Mouse (Mus musculus): ENCODE data around the gene Eif3g. TPM values are rescaled to one million over a fixed set of nuclear protein-coding genes. Genes with fewer than 3 reads are reported as not detected.

Eif3g gene
- polyA plus RNA-seq, 1 experiment from 2014 or later, result 305 TPM

DNA sequence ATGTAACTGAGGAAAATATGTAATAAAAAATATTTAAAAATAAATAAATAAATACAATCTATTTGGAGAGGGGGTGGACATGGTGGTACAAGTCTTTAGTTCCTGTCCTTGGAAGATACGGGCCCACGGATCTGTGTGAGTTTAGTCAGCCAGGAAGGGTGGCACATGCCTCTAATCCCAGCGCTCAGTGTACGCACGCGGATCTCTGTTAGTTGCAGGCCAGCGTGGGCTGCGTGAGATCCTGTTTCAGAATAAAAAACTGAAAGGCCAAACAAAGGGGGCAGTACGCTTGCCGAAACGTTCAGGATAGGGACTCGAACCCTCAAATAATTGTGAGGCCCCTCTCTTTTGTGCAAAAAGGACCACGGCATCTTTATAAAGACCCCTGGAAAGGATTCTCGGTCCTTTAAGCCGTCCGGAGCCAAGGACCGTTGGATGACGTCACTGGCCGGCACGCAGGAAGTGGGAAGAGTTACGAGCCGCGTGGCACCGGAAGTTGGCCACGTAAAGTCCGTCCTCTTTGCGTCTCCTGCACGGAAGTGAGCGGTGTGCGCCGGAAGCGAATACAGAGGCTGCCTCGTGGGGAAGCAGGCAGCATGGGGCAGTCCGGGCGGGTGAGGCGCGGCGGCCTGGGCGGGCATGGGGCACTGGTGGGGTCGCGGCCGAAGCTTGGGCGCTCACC, 10.6 kb downstream of the Eif3g start, which contains the start of gene Ppan:
Ppan (plus strand) TSS at position 472 of the 682 bp plus-strand sequence.
- Histone ChIP-seq H3K9ac (peak within 1 kb of the TSS; percentile 79), H3K4me3 (replicated peaks) (peak within 1 kb of the TSS; percentile 98), H3K27me3 (no peaks in the 10 kb centered on the region), H3K4me2 (replicated peaks) (peak within 1 kb of the TSS; percentile 76), H3K4me1 (peaks cover 12% of the 10 kb centered on the region), H3K36me3 (peaks cover 36% of the 10 kb centered on the region), H3K27ac (replicated peaks) (peak within 1 kb of the TSS; percentile 95), H3K9me3 (replicated peaks) (no peaks in the 10 kb centered on the region)
- ATAC-seq (ENCODE audit: insufficient number of reproducible peaks, low FRiP score, low TSS enrichment, low read depth), result peak; percentile 94
- WGBS, result under 1% methylated on average over 43 of the region's 43 CpGs

DNA sequence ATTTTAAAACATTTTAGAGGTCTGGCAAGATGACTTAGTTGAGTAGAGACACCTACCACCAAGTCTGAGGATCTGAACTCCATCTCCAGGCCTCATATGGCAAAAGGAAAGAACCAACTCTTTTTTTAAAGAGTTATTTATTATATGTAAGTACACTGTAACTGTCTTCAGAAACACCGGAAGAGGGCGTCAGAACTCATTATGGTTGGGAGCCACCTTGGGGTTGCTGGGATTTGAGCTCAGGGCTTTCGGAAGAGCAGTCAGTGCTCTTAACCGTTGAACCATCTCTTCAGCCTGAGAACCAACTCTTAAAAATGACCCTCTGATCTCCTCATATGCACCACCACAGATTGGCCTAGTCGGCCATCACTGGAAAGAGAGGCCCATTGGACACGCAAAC, 11.2 kb downstream of the Eif3g start:
- Histone ChIP-seq H3K36me3 (peaks cover 30% of the 10 kb centered on the region), H3K9ac (no peak overlapping the region), H3K4me1 (peaks cover 12% of the 10 kb centered on the region), H3K4me2 (replicated peaks) (0 out of 2 replicates have a peak overlapping the region, but pooled peaks have one; percentile 76), H3K9me3 (replicated peaks) (no peaks in the 10 kb centered on the region), H3K27ac (replicated peaks) (peak overlapping the region; percentile 95; the same call in 1 of the 2 replicates), H3K27me3 (no peaks in the 10 kb centered on the region), H3K4me3 (replicated peaks) (no peak overlapping the region)
- ATAC-seq (ENCODE audit: insufficient number of reproducible peaks, low FRiP score, low TSS enrichment, low read depth), result no peak
- 88% methylated on average over 6 of the region's 6 CpGs for WGBS

DNA sequence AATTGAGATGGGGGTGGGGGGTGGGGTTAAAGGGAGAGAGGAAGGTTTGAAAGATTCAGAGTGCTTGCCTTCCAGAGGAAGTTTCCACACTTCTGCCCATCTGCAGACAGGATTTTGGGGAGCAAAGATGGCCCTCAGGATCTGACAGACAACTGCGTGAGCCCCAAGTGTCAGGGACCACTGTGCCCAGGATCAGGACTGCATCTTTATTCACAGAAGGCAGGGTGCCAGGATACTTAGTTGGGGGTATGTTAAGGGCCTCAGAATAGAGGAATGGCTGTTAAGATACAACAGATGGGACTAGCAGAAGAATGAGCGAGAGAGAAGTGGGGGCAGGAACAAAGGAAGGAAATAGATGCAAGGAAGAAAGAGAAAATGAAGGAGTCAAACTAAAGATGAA, 11.9 kb downstream of the Eif3g start:
- Histone ChIP-seq H3K4me2 (replicated peaks) (no peak overlapping the region), H3K27me3 (no peaks in the 10 kb centered on the region), H3K4me3 (replicated peaks) (no peak overlapping the region), H3K9ac (no peak overlapping the region), H3K9me3 (replicated peaks) (no peaks in the 10 kb centered on the region), H3K4me1 (peaks cover 12% of the 10 kb centered on the region), H3K27ac (replicated peaks) (no peak overlapping the region), H3K36me3 (peaks cover 24% of the 10 kb centered on the region)
- no peak for ATAC-seq (ENCODE audit: insufficient number of reproducible peaks, low FRiP score, low TSS enrichment, low read depth)
- 94% methylated on average over 2 of the region's 2 CpGs for WGBS

DNA sequence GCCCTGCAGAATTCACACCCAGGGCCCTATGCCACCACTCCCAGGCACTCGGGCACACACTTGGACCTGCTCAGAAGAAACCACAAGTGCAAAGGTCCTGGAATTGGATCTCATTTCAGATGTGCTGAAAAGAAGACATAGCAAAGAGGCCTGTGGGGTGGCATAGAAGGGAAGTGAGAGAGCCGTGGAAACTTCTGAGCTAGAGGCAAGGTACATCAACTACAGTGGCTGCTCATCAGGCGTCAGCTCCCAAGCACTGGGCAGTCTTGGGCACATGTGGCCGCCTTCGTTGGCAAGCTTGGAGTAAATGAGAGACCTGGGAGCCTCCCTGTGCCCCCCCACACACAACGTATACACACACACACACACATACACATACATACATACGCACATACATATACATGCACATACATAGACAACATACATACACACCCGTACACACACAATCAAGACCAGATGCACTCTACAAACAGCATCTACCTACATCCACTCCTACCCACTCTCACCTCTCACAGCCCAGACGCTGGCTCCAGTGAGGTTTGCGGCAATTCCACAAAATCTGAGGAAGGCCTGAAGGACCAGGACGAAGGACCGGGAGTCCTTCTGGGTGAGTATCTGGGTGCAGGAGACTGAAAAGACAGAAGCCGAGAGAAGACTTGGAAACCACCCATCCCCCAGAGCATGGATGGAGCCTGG, 19.2 kb downstream of the Eif3g start, which contains the start of gene Angptl6:
Angptl6 (minus strand) TSS at position 631 of the 696 bp plus-strand sequence.
- Histone ChIP-seq H3K4me3 (replicated peaks) (peak within 1 kb of the TSS; percentile 48), H3K27me3 (no peaks in the 10 kb centered on the region), H3K9me3 (replicated peaks) (no peaks in the 10 kb centered on the region), H3K4me1 (0 out of 2 replicates have a peak, but pooled peaks cover 4% of the 10 kb centered on the region), H3K9ac (peak within 1 kb of the TSS; percentile 64), H3K27ac (replicated peaks) (peak within 1 kb of the TSS; percentile 94), H3K36me3 (no peaks in the 10 kb centered on the region), H3K4me2 (replicated peaks) (peak within 1 kb of the TSS; percentile 69)
- ATAC-seq (ENCODE audit: insufficient number of reproducible peaks, low FRiP score, low TSS enrichment, low read depth), result no peak
- 91% methylated on average over 13 of the region's 13 CpGs for WGBS

DNA sequence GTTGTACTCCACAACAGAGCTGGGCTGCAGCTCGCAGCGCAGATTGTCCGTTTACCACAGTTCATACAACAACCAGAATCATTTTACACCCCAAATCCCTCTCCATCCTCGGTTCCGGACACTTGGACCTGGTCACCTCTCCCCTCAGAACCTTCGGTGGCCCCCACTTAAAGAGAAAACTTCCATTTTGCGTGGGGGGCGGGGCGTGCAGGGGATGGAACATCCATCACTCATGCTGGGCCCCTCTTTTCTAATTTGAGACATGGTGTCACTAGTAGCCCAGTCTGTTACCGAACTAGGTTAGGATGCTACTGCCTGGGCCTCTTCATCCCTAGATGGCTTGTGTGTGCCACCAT, 19.7 kb downstream of the Eif3g start:
- WGBS, result 21% methylated on average over 10 of the region's 10 CpGs
- H3K4me3 ChIP-seq (replicated peaks), result peak overlapping the region; percentile 48
- ATAC-seq (ENCODE audit: insufficient number of reproducible peaks, low FRiP score, low TSS enrichment, low read depth), result no peak
- no peaks in the 10 kb centered on the region for H3K36me3 ChIP-seq
- H3K4me2 ChIP-seq (replicated peaks), result peak overlapping the region; percentile 69
- H3K27ac ChIP-seq (replicated peaks), result peak overlapping the region; percentile 94
- no peaks in the 10 kb centered on the region for H3K27me3 ChIP-seq
- H3K9ac ChIP-seq, result peak overlapping the region; percentile 64
- H3K4me1 ChIP-seq, result 0 out of 2 replicates have a peak, but pooled peaks cover 4% of the 10 kb centered on the region
- H3K9me3 ChIP-seq (replicated peaks), result no peaks in the 10 kb centered on the region

DNA sequence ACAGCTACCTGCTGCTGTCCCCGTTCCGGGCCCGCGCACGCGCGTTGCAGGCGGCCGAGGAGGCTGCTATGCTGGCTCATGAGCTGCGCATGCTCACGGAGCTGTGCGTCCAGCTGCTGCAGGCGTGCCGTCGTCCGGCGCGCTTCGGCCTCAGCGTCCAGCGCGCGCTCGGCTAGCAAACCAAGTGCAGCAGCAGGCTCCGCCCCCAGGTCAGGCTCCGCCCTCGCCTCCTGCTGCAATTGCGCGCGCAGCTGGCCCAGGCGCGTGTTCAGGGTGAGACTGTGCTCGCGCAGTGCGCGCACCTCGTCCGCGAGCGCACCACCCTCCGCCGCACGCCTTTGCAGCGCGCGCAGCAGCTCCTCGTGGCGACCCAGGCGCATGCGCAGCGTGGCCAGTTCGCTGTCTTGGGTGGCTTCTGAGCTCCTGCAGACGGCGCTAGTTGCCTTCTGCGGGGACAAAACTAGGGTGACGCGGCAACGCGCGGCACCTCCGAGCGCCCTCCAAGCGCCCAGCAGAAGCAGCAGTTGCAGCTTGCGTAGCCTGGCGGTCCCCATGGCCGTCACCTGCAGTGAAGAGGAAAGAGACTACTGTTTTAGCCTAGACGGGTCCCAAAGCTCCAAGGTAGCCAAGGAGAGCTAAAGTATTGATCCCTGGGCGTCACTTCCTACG, 20.2 kb downstream of the Eif3g start:
- Histone ChIP-seq H3K27ac (replicated peaks) (peak overlapping the region; percentile 94), H3K4me1 (0 out of 2 replicates have a peak, but pooled peaks cover 4% of the 10 kb centered on the region), H3K4me2 (replicated peaks) (peak overlapping the region; percentile 69), H3K27me3 (no peaks in the 10 kb centered on the region), H3K9ac (peak overlapping the region; percentile 64), H3K36me3 (no peaks in the 10 kb centered on the region), H3K4me3 (replicated peaks) (peak overlapping the region; percentile 48), H3K9me3 (replicated peaks) (no peaks in the 10 kb centered on the region)
- WGBS, result under 1% methylated on average over 69 of the region's 69 CpGs
- peak; percentile 96 for ATAC-seq (ENCODE audit: insufficient number of reproducible peaks, low FRiP score, low TSS enrichment, low read depth)

DNA sequence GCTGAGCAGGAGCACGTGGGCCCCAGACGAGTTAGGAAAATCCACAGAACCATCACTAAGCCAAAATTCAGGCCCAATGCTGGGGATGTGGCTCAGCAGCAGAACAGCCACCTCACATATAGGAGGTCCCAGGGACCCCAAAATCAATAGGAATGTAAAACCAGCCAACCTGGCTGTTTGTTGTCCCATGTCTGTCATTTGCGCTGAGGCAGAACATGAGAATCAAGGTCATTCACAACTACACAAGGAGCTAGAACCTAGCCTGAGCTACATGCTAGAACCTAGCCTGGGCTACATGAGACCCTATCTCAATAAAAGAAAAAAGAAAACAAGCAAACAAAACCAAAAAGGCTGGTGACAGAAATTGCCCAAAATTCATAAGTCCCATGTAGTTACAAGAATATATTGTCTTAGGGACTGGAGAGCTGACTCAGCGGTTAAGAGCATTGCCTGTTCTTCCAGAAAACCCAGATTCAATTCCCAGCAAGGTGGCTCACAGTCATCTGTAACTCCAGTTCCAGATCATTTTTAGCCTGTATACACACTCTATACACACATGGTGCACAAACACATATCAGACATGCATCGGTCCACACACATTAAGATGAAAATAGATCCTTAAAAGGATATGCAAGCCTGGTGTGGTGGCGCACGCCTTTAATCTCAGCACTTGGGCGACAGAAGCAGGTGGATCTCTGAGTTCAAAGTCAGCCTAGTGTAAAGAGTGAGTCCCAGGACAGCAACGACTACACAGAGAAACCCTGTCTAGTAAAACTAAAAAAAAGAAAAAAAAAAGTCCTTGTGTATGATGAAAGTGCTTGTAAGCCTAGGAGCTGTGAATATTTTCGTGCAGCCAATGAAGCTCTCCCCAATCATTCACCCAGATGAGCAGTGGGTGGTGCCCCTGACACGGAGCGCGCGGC, 21.0 kb downstream of the Eif3g start:
- no peak for ATAC-seq (ENCODE audit: insufficient number of reproducible peaks, low FRiP score, low TSS enrichment, low read depth)
- Histone ChIP-seq H3K27me3 (no peaks in the 10 kb centered on the region), H3K4me3 (replicated peaks) (peak overlapping the region; percentile 48), H3K4me2 (replicated peaks) (peak overlapping the region; percentile 69), H3K9ac (no peak overlapping the region), H3K4me1 (0 out of 2 replicates have a peak, but pooled peaks cover 4% of the 10 kb centered on the region), H3K27ac (replicated peaks) (peak overlapping the region; percentile 52; the same call in 1 of the 2 replicates), H3K9me3 (replicated peaks) (no peaks in the 10 kb centered on the region), H3K36me3 (no peaks in the 10 kb centered on the region)
- WGBS, result 35% methylated on average over 14 of the region's 14 CpGs

DNA sequence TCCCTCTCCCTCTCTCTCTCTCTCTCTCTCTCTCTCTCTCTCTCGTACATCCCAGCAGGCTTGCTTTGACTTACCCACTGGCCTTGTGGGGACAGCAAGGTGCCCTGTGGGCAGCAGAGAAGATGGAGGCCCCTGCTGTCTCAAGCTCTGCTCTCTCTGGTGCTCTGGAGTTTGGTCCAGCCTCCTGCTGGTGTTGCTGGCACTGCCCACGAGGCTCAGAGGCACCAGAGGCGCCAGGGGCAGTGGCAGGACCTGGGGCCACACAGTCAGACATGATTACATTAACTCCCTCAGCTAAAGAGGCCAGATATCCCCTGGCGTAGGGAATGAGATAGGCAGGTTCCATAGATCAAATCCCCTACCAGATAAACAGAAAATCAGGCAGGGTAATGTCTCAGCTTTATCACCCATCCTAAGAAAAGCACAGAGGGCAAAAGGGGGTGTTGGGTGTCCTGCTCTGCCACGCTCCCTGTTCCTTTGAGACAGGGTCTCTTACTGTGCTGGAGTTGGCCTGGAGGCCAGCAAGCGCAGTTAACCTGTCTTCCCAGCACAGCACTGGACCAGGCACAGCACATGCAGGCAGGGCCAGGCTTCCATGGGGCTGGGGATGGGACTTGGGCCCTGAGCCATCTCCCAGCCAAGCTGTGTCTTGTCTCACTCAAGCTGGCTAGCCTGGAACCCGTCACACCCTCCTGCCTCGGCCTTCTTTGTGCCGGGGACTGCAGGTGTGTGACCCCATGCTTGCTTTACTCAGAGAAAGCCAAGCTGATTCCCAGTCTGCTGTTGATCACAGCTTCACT, 21.9 kb downstream of the Eif3g start:
- Histone ChIP-seq H3K4me2 (replicated peaks) (no peak overlapping the region), H3K36me3 (no peaks in the 10 kb centered on the region), H3K9ac (no peak overlapping the region), H3K27me3 (no peaks in the 10 kb centered on the region), H3K9me3 (replicated peaks) (no peaks in the 10 kb centered on the region), H3K27ac (replicated peaks) (no peak overlapping the region), H3K4me1 (0 out of 2 replicates have a peak, but pooled peaks cover 4% of the 10 kb centered on the region), H3K4me3 (replicated peaks) (no peak overlapping the region)
- no peak for ATAC-seq (ENCODE audit: insufficient number of reproducible peaks, low FRiP score, low TSS enrichment, low read depth)
- WGBS, result 63% methylated on average over 8 of the region's 9 CpGs

DNA sequence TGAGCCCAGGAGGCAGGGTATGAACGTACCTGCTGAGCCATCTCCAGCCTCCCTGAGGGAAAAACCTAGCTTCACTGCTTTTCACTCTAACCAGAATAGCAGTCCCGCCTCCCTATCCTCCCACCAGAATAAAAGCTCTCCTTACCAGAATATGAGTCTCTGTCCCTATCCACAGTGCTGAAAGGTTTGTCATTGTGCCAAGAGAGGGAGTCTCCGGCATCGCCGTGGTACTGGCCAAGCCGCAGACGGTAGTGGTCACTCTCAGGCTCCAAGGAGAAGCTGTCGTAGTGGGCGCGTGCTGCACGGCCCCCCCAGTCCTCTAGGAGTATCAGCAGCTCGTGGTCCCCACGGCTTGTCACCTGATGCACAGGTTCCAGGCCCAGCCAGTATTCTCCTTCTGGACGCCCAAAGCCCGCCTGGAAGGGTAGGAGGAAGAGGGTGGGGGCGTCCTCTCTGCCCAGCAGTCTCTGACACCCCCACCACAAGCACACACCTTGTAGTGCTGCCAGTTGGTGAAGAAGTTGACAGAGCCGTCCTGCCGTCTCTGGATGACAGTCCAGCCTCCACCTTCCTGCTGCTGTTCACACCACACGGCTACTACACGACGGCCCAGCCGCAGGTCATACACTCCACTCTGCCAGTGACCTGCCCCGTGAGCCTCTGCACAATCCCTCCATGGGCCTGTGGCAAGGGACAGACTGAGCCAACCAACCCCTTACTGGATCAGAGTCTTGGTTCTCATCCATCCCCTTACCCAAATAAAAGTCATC, 23.2 kb downstream of the Eif3g start:
- Histone ChIP-seq H3K9me3 (replicated peaks) (no peaks in the 10 kb centered on the region), H3K4me3 (replicated peaks) (no peak overlapping the region), H3K9ac (no peak overlapping the region), H3K36me3 (no peaks in the 10 kb centered on the region), H3K27me3 (peaks cover 9% of the 10 kb centered on the region; the same call in 1 of the 2 replicates), H3K4me2 (replicated peaks) (no peak overlapping the region), H3K27ac (replicated peaks) (no peak overlapping the region), H3K4me1 (0 out of 2 replicates have a peak, but pooled peaks cover 4% of the 10 kb centered on the region)
- ATAC-seq (ENCODE audit: insufficient number of reproducible peaks, low FRiP score, low TSS enrichment, low read depth), result no peak
- 59% methylated on average over 23 of the region's 23 CpGs for WGBS

All from embryonic facial prominence, embryonic 15.5 days (tissue).